Mouse (Mus musculus): ENCODE measurements around the gene Crxos. TPM values are rescaled to one million over a fixed set of nuclear protein-coding genes. Genes with fewer than 3 reads are reported as not detected.

The Crxos gene
- not detected in 2 replicates for polyA plus RNA-seq (2014; fragmentation: Nextera tagmentation; extraction: Ambion mirVana)

GRCm38 (mm10) chr7:15882317-15882716 lies at the start of gene Crxos:
Crxos (plus strand) TSS chr7:15882617.
- Histone ChIP-seq H3K27ac (replicated peaks; ENCODE audit: low read depth, low read length) (no peak within 1 kb of the TSS), H3K9ac (ENCODE audit: low read length) (no peak within 1 kb of the TSS), H3K27me3 (ENCODE audit: control insufficient read depth, insufficient read depth, low read length) (no peaks in the 10 kb centered on the region), H3K36me3 (ENCODE audit: control insufficient read depth, insufficient read depth, low read length) (no peaks in the 10 kb centered on the region), H3K4me1 (ENCODE audit: control insufficient read depth, insufficient read depth, low read length) (no peaks in the 10 kb centered on the region), H3K9me3 (ENCODE audit: control insufficient read depth, low read length) (no peaks in the 10 kb centered on the region), H3K4me2 (ENCODE audit: low read depth, severe bottlenecking) (no peak within 1 kb of the TSS), H3K4me3 (ENCODE audit: low read depth, low read length) (no peak within 1 kb of the TSS)
- no peak for ATAC-seq (ENCODE audit: insufficient number of reproducible peaks, low FRiP score, low TSS enrichment, low read depth)
- 93% methylated on average over 2 of the region's 2 CpGs for WGBS
- no peak for DNase-seq (ENCODE audit: low spot score)

GRCm38 (mm10) chr7:15839578-15839977 lies 42.8 kb upstream of the Crxos start, which contains the start of gene Obox6:
Obox6 (minus strand) TSS chr7:15839678.
- Histone ChIP-seq H3K4me2 (ENCODE audit: low read depth, severe bottlenecking) (no peak within 1 kb of the TSS), H3K9ac (ENCODE audit: low read length) (no peak within 1 kb of the TSS), H3K4me1 (ENCODE audit: control insufficient read depth, insufficient read depth, low read length) (no peaks in the 10 kb centered on the region), H3K27ac (replicated peaks; ENCODE audit: low read depth, low read length) (no peak within 1 kb of the TSS), H3K9me3 (ENCODE audit: control insufficient read depth, low read length) (peaks cover 8% of the 10 kb centered on the region; the same call in 1 of the 2 replicates), H3K4me3 (ENCODE audit: low read depth, low read length) (no peak within 1 kb of the TSS), H3K27me3 (ENCODE audit: control insufficient read depth, insufficient read depth, low read length) (no peaks in the 10 kb centered on the region), H3K36me3 (ENCODE audit: control insufficient read depth, insufficient read depth, low read length) (no peaks in the 10 kb centered on the region)
- 93% methylated on average over 3 of the region's 3 CpGs for WGBS
- ATAC-seq (ENCODE audit: insufficient number of reproducible peaks, low FRiP score, low TSS enrichment, low read depth) (no peak), DNase-seq (ENCODE audit: low spot score) (no peak)

GRCm38 (mm10) chr7:15859657-15860056 lies 22.8 kb upstream of the Crxos start:
- Histone ChIP-seq H3K4me3 (ENCODE audit: low read depth, low read length) (no peak overlapping the region), H3K27me3 (ENCODE audit: control insufficient read depth, insufficient read depth, low read length) (no peaks in the 10 kb centered on the region), H3K9me3 (ENCODE audit: control insufficient read depth, low read length) (no peaks in the 10 kb centered on the region), H3K27ac (replicated peaks; ENCODE audit: low read depth, low read length) (no peak overlapping the region), H3K9ac (ENCODE audit: low read length) (no peak overlapping the region), H3K4me1 (ENCODE audit: control insufficient read depth, insufficient read depth, low read length) (no peaks in the 10 kb centered on the region), H3K4me2 (ENCODE audit: low read depth, severe bottlenecking) (no peak overlapping the region), H3K36me3 (ENCODE audit: control insufficient read depth, insufficient read depth, low read length) (no peaks in the 10 kb centered on the region)
- WGBS = 47% methylated on average over 2 of the region's 2 CpGs
- DNase-seq (ENCODE audit: low spot score) (no peak), ATAC-seq (ENCODE audit: insufficient number of reproducible peaks, low FRiP score, low TSS enrichment, low read depth) (no peak)

- DNase-seq (ENCODE audit: low spot score) (no peak), ATAC-seq (ENCODE audit: insufficient number of reproducible peaks, low FRiP score, low TSS enrichment, low read depth) (no peak)
- Histone ChIP-seq H3K4me3 (ENCODE audit: low read depth, low read length) (no peak overlapping the region), H3K9ac (ENCODE audit: low read length) (no peak overlapping the region), H3K4me1 (ENCODE audit: control insufficient read depth, insufficient read depth, low read length) (no peaks in the 10 kb centered on the region), H3K36me3 (ENCODE audit: control insufficient read depth, insufficient read depth, low read length) (no peaks in the 10 kb centered on the region), H3K27me3 (ENCODE audit: control insufficient read depth, insufficient read depth, low read length) (no peaks in the 10 kb centered on the region), H3K27ac (replicated peaks; ENCODE audit: low read depth, low read length) (no peak overlapping the region), H3K9me3 (ENCODE audit: control insufficient read depth, low read length) (0 out of 2 replicates have a peak, but pooled peaks cover under 1% of the 10 kb centered on the region), H3K4me2 (ENCODE audit: low read depth, severe bottlenecking) (no peak overlapping the region)
- 85% methylated on average over 4 of the region's 4 CpGs for WGBS
Measured at GRCm38 (mm10) chr7:15864104-15864503, 18.3 kb upstream of the Crxos start.

GRCm38 (mm10) chr7:15879756-15880155 lies 2.7 kb upstream of the Crxos start, which contains the start of gene Crx:
Crx (minus strand) TSS chr7:15879968.
- H3K4me2 ChIP-seq (ENCODE audit: low read depth, severe bottlenecking) = no peak within 1 kb of the TSS
- no peaks in the 10 kb centered on the region; the same call in 1 of the 2 replicates for H3K9me3 ChIP-seq (ENCODE audit: control insufficient read depth, low read length)
- no peaks in the 10 kb centered on the region for H3K4me1 ChIP-seq (ENCODE audit: control insufficient read depth, insufficient read depth, low read length)
- 35% methylated on average over 4 of the region's 4 CpGs for WGBS
- ATAC-seq (ENCODE audit: insufficient number of reproducible peaks, low FRiP score, low TSS enrichment, low read depth) (no peak), DNase-seq (ENCODE audit: low spot score) (no peak)
- no peak within 1 kb of the TSS for H3K9ac ChIP-seq (ENCODE audit: low read length)
- no peaks in the 10 kb centered on the region for H3K36me3 ChIP-seq (ENCODE audit: control insufficient read depth, insufficient read depth, low read length)
- H3K27me3 ChIP-seq (ENCODE audit: control insufficient read depth, insufficient read depth, low read length) = no peaks in the 10 kb centered on the region
- no peak within 1 kb of the TSS for H3K4me3 ChIP-seq (ENCODE audit: low read depth, low read length)
- no peak within 1 kb of the TSS for H3K27ac ChIP-seq (replicated peaks; ENCODE audit: low read depth, low read length)

GRCm38 (mm10) chr7:15881388-15881787 lies 1.0 kb upstream of the Crxos start:
- 24% methylated on average over 7 of the region's 7 CpGs for WGBS
- Histone ChIP-seq H3K4me3 (ENCODE audit: low read depth, low read length) (no peak overlapping the region), H3K4me2 (ENCODE audit: low read depth, severe bottlenecking) (no peak overlapping the region), H3K27me3 (ENCODE audit: control insufficient read depth, insufficient read depth, low read length) (no peaks in the 10 kb centered on the region), H3K36me3 (ENCODE audit: control insufficient read depth, insufficient read depth, low read length) (no peaks in the 10 kb centered on the region), H3K9ac (ENCODE audit: low read length) (no peak overlapping the region), H3K9me3 (ENCODE audit: control insufficient read depth, low read length) (no peaks in the 10 kb centered on the region), H3K27ac (replicated peaks; ENCODE audit: low read depth, low read length) (no peak overlapping the region), H3K4me1 (ENCODE audit: control insufficient read depth, insufficient read depth, low read length) (no peaks in the 10 kb centered on the region)
- ATAC-seq (ENCODE audit: insufficient number of reproducible peaks, low FRiP score, low TSS enrichment, low read depth) (no peak), DNase-seq (ENCODE audit: low spot score) (no peak)

- H3K4me3 ChIP-seq (ENCODE audit: low read depth, low read length) = no peak overlapping the region
- DNase-seq (ENCODE audit: low spot score) (no peak), ATAC-seq (ENCODE audit: insufficient number of reproducible peaks, low FRiP score, low TSS enrichment, low read depth) (no peak)
- no peak overlapping the region for H3K27ac ChIP-seq (replicated peaks; ENCODE audit: low read depth, low read length)
- H3K27me3 ChIP-seq (ENCODE audit: control insufficient read depth, insufficient read depth, low read length) = no peaks in the 10 kb centered on the region
- H3K4me1 ChIP-seq (ENCODE audit: control insufficient read depth, insufficient read depth, low read length) = no peaks in the 10 kb centered on the region
- WGBS = 76% methylated on average over 3 of the region's 3 CpGs
- no peaks in the 10 kb centered on the region for H3K36me3 ChIP-seq (ENCODE audit: control insufficient read depth, insufficient read depth, low read length)
- no peaks in the 10 kb centered on the region for H3K9me3 ChIP-seq (ENCODE audit: control insufficient read depth, low read length)
- H3K4me2 ChIP-seq (ENCODE audit: low read depth, severe bottlenecking) = no peak overlapping the region
- no peak overlapping the region for H3K9ac ChIP-seq (ENCODE audit: low read length)
Measured at GRCm38 (mm10) chr7:15881831-15882230, 586 bp upstream of the Crxos start.

- no peak overlapping the region for H3K4me2 ChIP-seq (ENCODE audit: low read depth, severe bottlenecking)
- ATAC-seq (ENCODE audit: insufficient number of reproducible peaks, low FRiP score, low TSS enrichment, low read depth) = no peak
- H3K4me1 ChIP-seq (ENCODE audit: control insufficient read depth, insufficient read depth, low read length) = no peaks in the 10 kb centered on the region
- H3K36me3 ChIP-seq (ENCODE audit: control insufficient read depth, insufficient read depth, low read length) = no peaks in the 10 kb centered on the region
- H3K9ac ChIP-seq (ENCODE audit: low read length) = no peak overlapping the region
- no peaks in the 10 kb centered on the region for H3K9me3 ChIP-seq (ENCODE audit: control insufficient read depth, low read length)
- 94% methylated on average over 2 of the region's 2 CpGs for WGBS
- no peak overlapping the region for H3K27ac ChIP-seq (replicated peaks; ENCODE audit: low read depth, low read length)
- H3K4me3 ChIP-seq (ENCODE audit: low read depth, low read length) = no peak overlapping the region
- H3K27me3 ChIP-seq (ENCODE audit: control insufficient read depth, insufficient read depth, low read length) = no peaks in the 10 kb centered on the region
- no peak for DNase-seq (ENCODE audit: low spot score)
Measured at GRCm38 (mm10) chr7:15884127-15884526, 1.7 kb downstream of the Crxos start.

GRCm38 (mm10) chr7:15894251-15894650 lies 11.8 kb downstream of the Crxos start:
- no peaks in the 10 kb centered on the region for H3K27me3 ChIP-seq (ENCODE audit: control insufficient read depth, insufficient read depth, low read length)
- ATAC-seq (ENCODE audit: insufficient number of reproducible peaks, low FRiP score, low TSS enrichment, low read depth) (no peak), DNase-seq (ENCODE audit: low spot score) (no peak)
- H3K36me3 ChIP-seq (ENCODE audit: control insufficient read depth, insufficient read depth, low read length) = no peaks in the 10 kb centered on the region
- 66% methylated on average over 1 of the region's 1 CpGs for WGBS
- no peaks in the 10 kb centered on the region for H3K9me3 ChIP-seq (ENCODE audit: control insufficient read depth, low read length)
- no peak overlapping the region for H3K4me2 ChIP-seq (ENCODE audit: low read depth, severe bottlenecking)
- no peaks in the 10 kb centered on the region for H3K4me1 ChIP-seq (ENCODE audit: control insufficient read depth, insufficient read depth, low read length)
- H3K4me3 ChIP-seq (ENCODE audit: low read depth, low read length) = no peak overlapping the region
- H3K27ac ChIP-seq (replicated peaks; ENCODE audit: low read depth, low read length) = no peak overlapping the region
- no peak overlapping the region for H3K9ac ChIP-seq (ENCODE audit: low read length)

All from limb, embryonic 11.5 days (tissue).